Mouse (Mus musculus) midbrain, postnatal 0 days (tissue): ENCODE data around the gene Scaf4. TPM values are rescaled to one million over a fixed set of nuclear protein-coding genes. Genes with fewer than 3 reads are reported as not detected.

Experiments
- ATAC-seq: fragments of 200-750 bp; cut with Nextera tagmentation; 2 replicates; pipeline ENCODE4 v1.8.0; 2017; ENCODE audit warnings: moderate number of reproducible peaks, mild to moderate bottlenecking, moderate TSS enrichment, moderate library complexity; ENCODE audit not compliant: low FRiP score
- DNase-seq: peaks from one replicate; pipeline ENCODE4 v3.0.0-alpha.2; 2015; ENCODE audit warnings: low spot score
- H3K27ac ChIP-seq: fragments of 300-500 bp; sonication (generic); 2 replicates; pipeline ENCODE4 v1.5.1; 2014; ENCODE audit warnings: low read depth, mild to moderate bottlenecking, low read length, mixed read lengths
- H3K27me3 ChIP-seq: fragments of 300-500 bp; sonication (generic); 2 replicates; pipeline ENCODE4 v1.6.1; 2014; ENCODE audit warnings: low read length, control low read depth, mixed read lengths; ENCODE audit not compliant: insufficient read depth
- H3K36me3 ChIP-seq: fragments of 300-500 bp; sonication (generic); 2 replicates; pipeline ENCODE4 v1.6.1; 2014; ENCODE audit warnings: low read length, control low read depth, mixed read lengths; ENCODE audit not compliant: insufficient read depth
- H3K4me1 ChIP-seq: fragments of 300-500 bp; sonication (generic); 2 replicates; pipeline ENCODE4 v1.6.1; 2014; ENCODE audit warnings: mild to moderate bottlenecking, control low read depth, antibody characterized with exemption, low read length, mixed read lengths; ENCODE audit not compliant: insufficient read depth
- H3K4me2 ChIP-seq: fragments of 300-500 bp; sonication (generic); 2 replicates; pipeline ENCODE4 v1.6.1; 2014; ENCODE audit warnings: low read depth, mild to moderate bottlenecking, low read length, mixed read lengths; ENCODE audit not compliant: poor library complexity, severe bottlenecking
- H3K4me3 ChIP-seq: fragments of 300-500 bp; sonication (generic); 2 replicates; pipeline ENCODE4 v1.5.1; 2014; ENCODE audit warnings: low read depth, mild to moderate bottlenecking, low read length, moderate library complexity
- H3K9ac ChIP-seq: fragments of 300-500 bp; sonication (generic); replicated peaks from 2 replicates; pipeline ENCODE4 v1.6.1; 2014; ENCODE audit warnings: mild to moderate bottlenecking, low read length, moderate library complexity, mixed read lengths; ENCODE audit not compliant: poor library complexity, severe bottlenecking
- H3K9me3 ChIP-seq: fragments of 300-500 bp; sonication (generic); 2 replicates; pipeline ENCODE4 v1.6.1; 2016; ENCODE audit warnings: low read length, control low read depth
- CTCF ChIP-seq: IDR thresholded peaks from 2 replicates; pipeline ENCODE4 v1.5.1; 2016; ENCODE audit warnings: antibody characterized with exemption, mild to moderate bottlenecking
- WGBS: fragments of 180-500 bp; shearing (Covaris S2); extraction: QIAGEN DNeasy Blood & Tissue Kit; methylation state at CpG from one replicate; pipeline ENCODE4 v1.1.7; 2014; 5-methylcytosine and 5-hydroxymethylcytosine counted together
- polyA plus RNA-seq: library from polyadenylated mRNA; unstranded; fragments of >200 nt; fragmentation: Nextera tagmentation; extraction: Ambion mirVana; gene quantifications from 2 replicates; pipeline ENCODE4 v1.2.1, GENCODE M21; 2015
- total RNA-seq: library from RNA; depleted of rRNA; stranded (reverse); fragments of >200 nt; gene quantifications from 2 replicates; pipeline ENCODE4 v1.2.3, GENCODE M21; 2014; rRNA removed

Scaf4 gene
- total and polyA plus RNA-seq, 2 experiments from 2014 or later, result 10.7 to 17.9 TPM

DNA sequence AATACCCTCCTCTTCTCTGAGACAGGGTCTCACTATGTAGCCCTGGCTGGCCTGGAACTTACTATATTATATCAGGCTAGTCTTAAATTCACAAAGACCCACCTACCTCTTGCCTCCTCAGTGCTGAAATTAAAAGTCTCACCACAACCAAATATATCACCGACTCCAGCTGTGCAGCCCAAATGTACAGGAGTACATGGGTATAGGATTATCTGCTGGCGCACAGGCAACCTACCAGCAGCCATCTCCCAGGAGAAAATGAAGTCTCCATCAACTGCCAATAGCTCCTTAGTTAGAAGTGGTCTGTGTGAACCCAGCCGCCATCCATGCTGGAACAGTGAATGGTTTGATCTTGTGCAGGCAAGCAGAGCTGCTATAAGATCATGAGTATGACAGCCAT lies 105.9 kb downstream of the Scaf4 start:
- Histone ChIP-seq H3K4me2 (no peak overlapping the region), H3K27me3 (no peaks in the 10 kb centered on the region), H3K27ac (no peak overlapping the region), H3K9ac (no peak overlapping the region), H3K4me3 (no peak overlapping the region), H3K9me3 (no peaks in the 10 kb centered on the region), H3K36me3 (no peaks in the 10 kb centered on the region), H3K4me1 (no peaks in the 10 kb centered on the region)
- TF ChIP-seq CTCF, result no peak
- DNase-seq, result no peak
- no peak for ATAC-seq
- 94% methylated on average over 3 of the region's 3 CpGs for WGBS

DNA sequence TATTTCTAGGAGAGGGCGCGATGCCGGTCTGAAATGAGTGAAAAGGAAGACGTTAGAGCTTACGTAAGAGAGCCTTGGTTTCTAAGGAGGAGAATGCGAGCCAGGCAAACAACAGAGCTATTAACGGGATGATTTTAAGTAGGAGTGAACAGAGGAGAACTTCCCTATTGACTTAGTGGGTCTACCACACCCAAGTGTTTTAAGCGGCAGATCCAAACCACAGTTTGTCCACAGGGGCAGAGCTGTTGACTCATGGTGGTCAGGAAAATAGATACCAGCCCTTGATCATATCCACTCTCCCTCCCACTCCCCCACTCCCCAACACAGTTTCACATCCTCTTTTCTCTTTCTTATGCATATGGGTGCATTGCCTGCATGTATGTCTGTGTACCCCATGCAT lies 106.9 kb downstream of the Scaf4 start:
- no peak for TF ChIP-seq CTCF
- Histone ChIP-seq H3K27ac (no peak overlapping the region), H3K27me3 (no peaks in the 10 kb centered on the region), H3K4me1 (no peaks in the 10 kb centered on the region), H3K9me3 (no peaks in the 10 kb centered on the region), H3K4me2 (no peak overlapping the region), H3K9ac (no peak overlapping the region), H3K36me3 (no peaks in the 10 kb centered on the region), H3K4me3 (no peak overlapping the region)
- WGBS, result 82% methylated on average over 8 of the region's 8 CpGs
- no peak for ATAC-seq
- DNase-seq, result no peak

DNA sequence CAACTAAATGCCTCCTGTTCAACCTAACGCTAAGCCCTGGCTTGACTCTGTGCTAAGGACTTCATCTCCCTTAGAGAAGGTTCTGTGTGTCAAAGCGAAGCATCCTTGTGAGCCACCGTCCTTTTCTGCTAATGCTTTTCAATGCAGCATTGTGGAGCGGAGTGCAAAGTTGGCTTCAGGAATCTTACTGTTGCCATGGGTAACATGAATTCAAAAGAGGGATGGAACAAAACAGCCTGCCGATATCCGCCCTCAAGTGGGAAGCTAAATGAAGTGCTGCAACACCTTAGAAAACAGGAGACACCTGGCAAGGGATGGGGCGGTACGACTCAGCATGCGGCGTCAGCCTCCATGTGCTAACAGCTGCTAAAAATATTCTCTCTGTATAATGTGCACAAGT lies 107.8 kb downstream of the Scaf4 start:
- WGBS, result 15% methylated on average over 10 of the region's 10 CpGs
- DNase-seq, result peak; percentile 86

More for the DNA sequence above, 107.8 kb downstream of the Scaf4 start:
- no peak overlapping the region for H3K9ac ChIP-seq
- no peak overlapping the region for H3K4me3 ChIP-seq
- TF ChIP-seq CTCF, result peak; percentile 63
- peak overlapping the region; percentile 21 for H3K4me2 ChIP-seq
- H3K36me3 ChIP-seq, result no peaks in the 10 kb centered on the region
- peak; percentile 84 for ATAC-seq
- H3K9me3 ChIP-seq, result no peaks in the 10 kb centered on the region
- H3K27ac ChIP-seq, result peak overlapping the region; percentile 57
- H3K4me1 ChIP-seq, result 0 out of 2 replicates have a peak, but pooled peaks cover under 1% of the 10 kb centered on the region
- H3K27me3 ChIP-seq, result no peaks in the 10 kb centered on the region

Other genes starting within 250 kb of the Scaf4 start
- gene Tiam1, start 140.7 kb downstream of the Scaf4 start, total RNA-seq, result 26.3 and 26.9 TPM in 2 replicates
- gene Tiam1, start 140.7 kb downstream of the Scaf4 start, polyA plus RNA-seq, result 15.5 and 17.6 TPM in 2 replicates
- gene Sod1, start 63.7 kb downstream of the Scaf4 start, total RNA-seq, result 175 and 183 TPM in 2 replicates
- 1,236 and 1,259 TPM in 2 replicates for gene Sod1, start 63.7 kb downstream of the Scaf4 start, polyA plus RNA-seq
- 12.8 and 14.4 TPM in 2 replicates for gene Hunk, start 101.5 kb upstream of the Scaf4 start, total RNA-seq
- gene Hunk, start 101.5 kb upstream of the Scaf4 start, polyA plus RNA-seq, result 3.2 and 3.9 TPM in 2 replicates